Mouse (Mus musculus) megakaryocyte, embryonic 14.5 days (primary cell): Measurements from ENCODE around the gene Slc2a1. TPM values are rescaled to one million over a fixed set of nuclear protein-coding genes. Genes with fewer than 3 reads are reported as not detected.

Experiments
- H3K27me3 ChIP-seq: replicated peaks from 2 replicates; pipeline ENCODE3; 2012; ENCODE audit warnings: inconsistent platforms
- H3K36me3 ChIP-seq: replicated peaks from 2 replicates; pipeline ENCODE3; 2012; ENCODE audit warnings: low read length, inconsistent platforms, mixed read lengths
- H3K4me1 ChIP-seq: 2 replicates; pipeline ENCODE4 v1.6.1; 2012; ENCODE audit warnings: inconsistent platforms
- H3K4me3 ChIP-seq: replicated peaks from 2 replicates; pipeline ENCODE3; 2012; ENCODE audit warnings: moderate library complexity, mild to moderate bottlenecking, inconsistent platforms
- H3K9me3 ChIP-seq: 2 replicates; pipeline ENCODE4 v1.6.1; 2012; ENCODE audit warnings: inconsistent platforms
- FLI1 ChIP-seq: IDR thresholded peaks from 2 replicates; pipeline ENCODE4 v1.6.1; 2012; ENCODE audit warnings: low read length, inconsistent platforms, mixed read lengths
- GATA1 ChIP-seq: IDR thresholded peaks from 3 replicates; pipeline ENCODE4 v1.6.1; 2012; ENCODE audit warnings: mixed read lengths, low read length, inconsistent platforms, borderline replicate concordance
- polyA plus RNA-seq: library from polyadenylated mRNA; stranded (reverse); fragments of >175 nt; gene quantifications from 2 replicates; pipeline ENCODE4 v1.2.3, GENCODE M21; 2012; ENCODE audit warnings: low replicate concordance; ENCODE audit not compliant: insufficient read depth

Gene Slc2a1
- polyA plus RNA-seq, 1 experiment: 116 TPM

- Histone ChIP-seq H3K4me3 (peak overlapping the region; percentile 80), H3K4me1 (peaks cover 100% of the 10 kb centered on the region), H3K27me3 (no peaks in the 10 kb centered on the region), H3K36me3 (peaks cover 98% of the 10 kb centered on the region), H3K9me3 (no peaks in the 10 kb centered on the region)
- TF ChIP-seq FLI1 (no peak), GATA1 (no peak)
Measured at GRCm38 (mm10) chr4:119124771-119125273, 16.3 kb downstream of the Slc2a1 start.

GRCm38 (mm10) chr4:119125577-119126270 lies 17.2 kb downstream of the Slc2a1 start:
- Histone ChIP-seq H3K4me3 (peak overlapping the region; percentile 80), H3K27me3 (no peaks in the 10 kb centered on the region), H3K4me1 (peaks cover 100% of the 10 kb centered on the region), H3K36me3 (peaks cover 98% of the 10 kb centered on the region), H3K9me3 (no peaks in the 10 kb centered on the region)
- TF ChIP-seq FLI1: no peak
- no peak for TF ChIP-seq GATA1

- no peaks in the 10 kb centered on the region for H3K9me3 ChIP-seq
- TF ChIP-seq GATA1 (no peak), FLI1 (peak; percentile 61; the same call in 1 of the 2 replicates)
- peaks cover 98% of the 10 kb centered on the region for H3K36me3 ChIP-seq
- H3K4me1 ChIP-seq: peaks cover 98% of the 10 kb centered on the region
- H3K4me3 ChIP-seq: peak overlapping the region; percentile 80
- H3K27me3 ChIP-seq: no peaks in the 10 kb centered on the region
Measured at GRCm38 (mm10) chr4:119127229-119127628, 18.7 kb downstream of the Slc2a1 start.

GRCm38 (mm10) chr4:119128547-119128946 lies 20.0 kb downstream of the Slc2a1 start:
- Histone ChIP-seq H3K27me3 (no peaks in the 10 kb centered on the region), H3K4me3 (peak overlapping the region; percentile 73), H3K9me3 (no peaks in the 10 kb centered on the region), H3K36me3 (peaks cover 98% of the 10 kb centered on the region), H3K4me1 (peaks cover 94% of the 10 kb centered on the region)
- no peak for TF ChIP-seq FLI1
- TF ChIP-seq GATA1: no peak

- Histone ChIP-seq H3K9me3 (no peaks in the 10 kb centered on the region), H3K4me1 (peaks cover 94% of the 10 kb centered on the region), H3K4me3 (no peak overlapping the region), H3K27me3 (no peaks in the 10 kb centered on the region), H3K36me3 (peaks cover 98% of the 10 kb centered on the region)
- TF ChIP-seq FLI1 (no peak), GATA1 (no peak)
Measured at GRCm38 (mm10) chr4:119129096-119129495, 20.6 kb downstream of the Slc2a1 start.

- TF ChIP-seq GATA1 (no peak), FLI1 (no peak)
- Histone ChIP-seq H3K9me3 (no peaks in the 10 kb centered on the region), H3K4me3 (no peak overlapping the region), H3K4me1 (peaks cover 85% of the 10 kb centered on the region), H3K27me3 (no peaks in the 10 kb centered on the region), H3K36me3 (peaks cover 99% of the 10 kb centered on the region)
Measured at GRCm38 (mm10) chr4:119131189-119131910, 22.8 kb downstream of the Slc2a1 start.

GRCm38 (mm10) chr4:119133306-119133705 lies 24.8 kb downstream of the Slc2a1 start:
- peaks cover 100% of the 10 kb centered on the region for H3K36me3 ChIP-seq
- no peak for TF ChIP-seq GATA1

GRCm38 (mm10) chr4:119133860-119134259 lies 25.3 kb downstream of the Slc2a1 start:
- Histone ChIP-seq H3K4me3 (no peak overlapping the region), H3K27me3 (no peaks in the 10 kb centered on the region), H3K9me3 (no peaks in the 10 kb centered on the region), H3K36me3 (peaks cover 99% of the 10 kb centered on the region), H3K4me1 (peaks cover 76% of the 10 kb centered on the region)
- TF ChIP-seq FLI1 (no peak), GATA1 (no peak)

More at GRCm38 (mm10) chr4:119133306-119133705, 24.8 kb downstream of the Slc2a1 start:
- Histone ChIP-seq H3K4me3 (no peak overlapping the region), H3K9me3 (no peaks in the 10 kb centered on the region), H3K27me3 (no peaks in the 10 kb centered on the region), H3K4me1 (peaks cover 76% of the 10 kb centered on the region)

- peaks cover 69% of the 10 kb centered on the region for H3K4me1 ChIP-seq
- no peaks in the 10 kb centered on the region for H3K9me3 ChIP-seq
- H3K4me3 ChIP-seq: no peak overlapping the region
- H3K27me3 ChIP-seq: no peaks in the 10 kb centered on the region
- TF ChIP-seq GATA1: no peak
- no peak for TF ChIP-seq FLI1
- H3K36me3 ChIP-seq: peaks cover 68% of the 10 kb centered on the region
Measured at GRCm38 (mm10) chr4:119137313-119137712, 28.8 kb downstream of the Slc2a1 start.

- peaks cover 60% of the 10 kb centered on the region for H3K36me3 ChIP-seq
- TF ChIP-seq FLI1: no peak
- no peak for TF ChIP-seq GATA1
- H3K4me1 ChIP-seq: peaks cover 65% of the 10 kb centered on the region
- H3K9me3 ChIP-seq: no peaks in the 10 kb centered on the region
- no peaks in the 10 kb centered on the region for H3K27me3 ChIP-seq
- H3K4me3 ChIP-seq: peak overlapping the region; percentile 5
Measured at GRCm38 (mm10) chr4:119138171-119138570, 29.7 kb downstream of the Slc2a1 start.
